Mouse (Mus musculus) bone marrow macrophage, adult 2 months (primary cell): ENCODE results near the gene Cuta. TPM values are rescaled to one million over a fixed set of nuclear protein-coding genes. Genes with fewer than 3 reads are reported as not detected.

Experiments
- H3K27ac ChIP-seq: 2 replicates; pipeline ENCODE4 v1.5.1; 2012; ENCODE audit warnings: low read depth, low read length; ENCODE audit not compliant: insufficient read depth
- H3K4me1 ChIP-seq: 2 replicates; pipeline ENCODE4 v1.6.1; 2012; ENCODE audit warnings: low read length; ENCODE audit not compliant: control insufficient read depth, insufficient read depth
- H3K4me3 ChIP-seq: 2 replicates; pipeline ENCODE4 v1.5.1; 2012; ENCODE audit warnings: mild to moderate bottlenecking, low read length, moderate library complexity; ENCODE audit not compliant: insufficient read depth
- CTCF ChIP-seq: IDR thresholded peaks from 2 replicates; pipeline ENCODE4 v1.5.1; 2012; ENCODE audit warnings: low read depth, mild to moderate bottlenecking, low read length, moderate library complexity
- POLR2A ChIP-seq: IDR thresholded peaks from 2 replicates; pipeline ENCODE4 v1.6.1; 2012; ENCODE audit warnings: mild to moderate bottlenecking, low read depth, low read length, borderline replicate concordance
- polyA plus RNA-seq: library from polyadenylated mRNA; stranded (reverse); fragments of >200 nt; gene quantifications from 2 replicates; pipeline ENCODE4 v1.2.4, GENCODE M21; 2012; ENCODE audit not compliant: missing spikeins, insufficient read depth, insufficient read length

Cuta gene
- polyA plus RNA-seq, 1 experiment: 120 TPM

DNA sequence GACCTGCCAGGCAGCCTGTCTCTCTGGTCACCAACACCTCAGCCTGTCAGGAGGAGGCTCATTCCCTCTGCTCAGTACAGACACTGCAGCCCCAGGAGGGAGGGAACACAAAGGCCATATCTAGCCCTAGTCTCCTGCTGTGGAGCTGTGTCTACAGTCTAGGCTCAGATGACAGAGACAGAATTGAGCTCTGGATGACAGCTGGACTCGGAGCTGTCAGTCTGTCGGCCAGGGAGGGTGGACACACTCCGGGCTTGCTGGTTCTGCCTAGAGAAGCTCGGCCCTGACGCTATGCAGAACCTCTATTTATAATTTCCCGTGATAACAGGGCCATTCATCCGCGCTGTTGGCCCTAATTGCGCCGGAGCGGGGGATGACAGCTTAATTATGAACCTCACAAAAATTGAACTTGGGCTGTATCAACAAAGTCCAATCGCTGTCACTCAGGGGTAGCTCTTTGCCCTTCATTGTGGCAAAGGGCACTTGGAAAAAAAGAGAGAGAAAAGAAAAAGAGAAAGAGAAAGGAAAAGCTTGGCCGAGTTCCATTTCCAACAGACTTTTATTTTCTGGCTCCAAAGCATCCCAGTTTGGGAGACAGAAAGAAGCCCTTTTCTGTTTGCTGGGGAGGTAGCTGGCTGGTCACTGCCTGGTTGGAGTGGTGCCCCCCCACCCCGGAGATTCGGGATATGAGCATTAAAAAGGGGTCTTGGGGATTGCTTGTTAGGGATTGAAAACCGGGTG is 46.6 kb downstream of the Cuta start:
- Histone ChIP-seq H3K4me1 (0 out of 2 replicates have a peak, but pooled peaks cover 3% of the 10 kb centered on the region), H3K27ac (no peak overlapping the region), H3K4me3 (no peak overlapping the region)
- TF ChIP-seq POLR2A (no peak), CTCF (no peak)

DNA sequence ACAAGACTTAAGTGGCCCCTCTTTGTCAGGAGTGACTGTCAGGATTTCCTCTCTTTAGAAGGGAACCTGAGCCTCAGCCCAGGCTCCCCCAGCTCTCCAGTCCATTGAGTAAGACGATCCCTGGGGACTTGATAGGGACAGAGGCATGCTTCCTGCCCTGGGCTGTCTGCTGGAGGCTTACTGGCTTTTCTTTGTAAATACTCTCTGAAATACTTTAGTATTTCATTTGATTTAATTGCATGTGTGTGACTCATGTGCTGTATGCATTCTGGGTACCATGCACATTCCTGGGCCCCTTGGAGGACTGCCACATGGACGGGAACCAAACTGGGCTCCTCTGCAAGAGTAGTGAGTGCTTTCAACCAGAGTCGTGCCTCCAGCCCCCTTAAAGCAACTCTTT is 51.4 kb downstream of the Cuta start:
- no peak for TF ChIP-seq POLR2A
- TF ChIP-seq CTCF: no peak
- Histone ChIP-seq H3K27ac (no peak overlapping the region), H3K4me1 (peaks cover 6% of the 10 kb centered on the region), H3K4me3 (no peak overlapping the region)

DNA sequence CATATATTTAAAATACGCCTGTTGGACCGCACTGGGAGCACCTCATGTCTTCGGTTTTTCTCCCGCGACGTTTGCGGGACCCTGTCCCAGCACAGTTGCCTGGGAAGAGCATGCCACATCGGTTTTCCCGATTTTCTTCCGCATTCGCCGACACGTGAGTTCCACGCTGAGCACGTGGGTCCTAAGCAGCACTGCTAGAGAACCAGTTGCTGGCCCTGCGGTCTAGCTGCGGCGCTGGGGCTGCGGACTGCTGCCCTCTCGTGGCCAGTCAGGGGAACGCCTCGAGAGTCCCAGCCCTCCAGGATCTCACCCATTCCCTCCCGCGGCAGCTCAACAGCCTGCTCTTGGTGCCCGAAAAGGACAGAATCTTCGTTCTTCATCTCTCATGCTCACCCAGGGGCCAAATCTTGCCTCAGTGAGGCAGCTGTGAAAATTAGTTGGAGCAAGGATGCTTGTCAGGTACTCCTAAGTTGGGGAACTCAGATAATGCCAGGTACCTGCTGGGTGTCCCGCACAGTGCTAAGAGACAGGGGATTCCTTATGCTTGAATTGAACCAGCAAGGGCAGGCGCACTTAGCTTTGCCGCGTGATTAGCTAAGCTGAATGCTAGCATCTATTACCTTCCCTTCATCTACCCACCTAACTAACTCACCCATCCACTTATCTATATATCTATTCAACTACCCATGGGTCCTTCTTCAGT is 53.2 kb downstream of the Cuta start:
- H3K27ac ChIP-seq: peak overlapping the region; percentile 33
- TF ChIP-seq POLR2A (0 out of 2 replicates have a peak, but pooled peaks have one; percentile 55), CTCF (peak; percentile 80)
- peak overlapping the region; percentile 71 for H3K4me3 ChIP-seq
- H3K4me1 ChIP-seq: peaks cover 6% of the 10 kb centered on the region

DNA sequence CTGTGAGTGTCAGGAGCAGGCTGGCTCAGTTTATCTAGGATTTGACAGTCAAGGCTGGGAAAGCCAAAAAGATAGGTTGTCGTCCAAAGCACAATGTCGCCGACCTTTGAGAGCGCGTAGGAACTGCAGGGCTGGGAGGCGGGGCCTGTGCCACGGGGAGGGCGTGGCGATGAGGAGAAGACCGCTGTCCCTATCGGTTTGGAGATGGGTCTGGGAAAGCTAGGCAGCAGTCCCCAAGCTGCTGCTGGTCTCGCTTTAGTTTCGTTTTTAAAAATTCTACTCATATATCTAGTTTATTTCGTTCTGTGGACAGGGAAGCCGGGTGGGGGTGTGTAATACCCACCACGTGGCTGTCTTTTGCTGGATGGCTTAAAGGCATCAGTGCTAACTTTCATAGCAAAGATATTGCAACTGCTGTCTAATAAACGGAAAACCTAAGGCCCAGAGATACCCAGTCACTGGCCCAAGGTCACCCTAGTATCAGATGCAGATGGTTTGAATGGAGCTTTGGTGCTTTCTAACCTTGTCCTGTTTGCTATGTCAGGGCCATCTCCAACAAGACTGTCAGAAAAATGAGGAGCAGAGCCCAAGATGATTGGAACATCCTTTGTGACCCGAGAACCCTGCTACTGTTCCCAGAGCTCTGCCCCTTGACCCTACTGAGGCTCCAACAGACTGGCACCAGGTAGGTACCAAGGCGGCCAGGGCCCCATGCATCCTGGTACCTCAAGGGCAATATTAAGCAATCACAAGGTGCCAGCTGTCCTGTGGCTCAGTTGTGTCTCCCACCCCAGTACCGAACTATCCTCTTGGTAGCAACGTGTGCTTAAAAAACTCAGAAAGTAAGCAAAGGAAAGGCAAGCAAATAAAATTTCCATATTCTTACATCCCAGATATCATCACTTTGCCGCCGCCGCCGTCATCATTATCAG is 54.1 kb downstream of the Cuta start:
- H3K4me3 ChIP-seq: peak overlapping the region; percentile 71
- peaks cover 6% of the 10 kb centered on the region for H3K4me1 ChIP-seq
- no peak; the same call in 1 of the 2 replicates for TF ChIP-seq CTCF
- no peak for TF ChIP-seq POLR2A
- H3K27ac ChIP-seq: peak overlapping the region; percentile 33; the same call in 1 of the 2 replicates

Other genes starting within 250 kb of the Cuta start
- gene Crebrf, start 223.9 kb downstream of the Cuta start, polyA plus RNA-seq: 47.9 and 55.0 TPM in 2 replicates
- gene Bnip1, start 158.5 kb downstream of the Cuta start, polyA plus RNA-seq: 25.0 and 25.5 TPM in 2 replicates
- not detected in 2 replicates for gene Nkx2-5, start 94.6 kb downstream of the Cuta start, polyA plus RNA-seq
- 8.3 and 11.0 TPM in 2 replicates for gene Kifc5b, start 22.5 kb downstream of the Cuta start, polyA plus RNA-seq
- gene Phf1, start 6.5 kb downstream of the Cuta start, polyA plus RNA-seq: 32.1 and 34.3 TPM in 2 replicates
- 2.4 and 3.5 TPM in 2 replicates for gene Syngap1, start 1.7 kb upstream of the Cuta start, polyA plus RNA-seq
- gene Zbtb9, start 33.6 kb upstream of the Cuta start, polyA plus RNA-seq: 10.4 TPM in 2 replicates
- gene Bak1, start 89.4 kb upstream of the Cuta start, polyA plus RNA-seq: 60.8 and 83.0 TPM in 2 replicates
- gene Itpr3, start 117.7 kb upstream of the Cuta start, polyA plus RNA-seq: 3.1 and 3.5 TPM in 2 replicates
- 75.5 and 91.6 TPM in 2 replicates for gene Uqcc2, start 194.3 kb upstream of the Cuta start, polyA plus RNA-seq
- not detected in 2 replicates for gene Ip6k3, start 228.2 kb upstream of the Cuta start, polyA plus RNA-seq